Mouse (Mus musculus) midbrain, embryonic 14.5 days (tissue): Measurements from ENCODE around the gene Prl8a1. TPM values are rescaled to one million over a fixed set of nuclear protein-coding genes. Genes with fewer than 3 reads are reported as not detected.

Experiments used
- ATAC-seq: fragments of 200-750 bp; cut with Nextera tagmentation; 2 replicates; pipeline ENCODE4 v1.8.0; 2017; ENCODE audit warnings: moderate number of reproducible peaks, moderate library complexity; ENCODE audit not compliant: low FRiP score, low TSS enrichment
- DNase-seq: peaks from one replicate; pipeline ENCODE4 v3.0.0-alpha.2; 2015
- H3K27ac ChIP-seq: fragments of 300-500 bp; sonication (generic); replicated peaks from 2 replicates; pipeline ENCODE4 v1.5.1; 2014; ENCODE audit warnings: mild to moderate bottlenecking, low read depth, low read length, moderate library complexity
- H3K27me3 ChIP-seq: fragments of 300-500 bp; sonication (generic); 2 replicates; pipeline ENCODE4 v1.6.1; 2014; ENCODE audit warnings: low read length, control low read depth, mixed read lengths; ENCODE audit not compliant: control insufficient read depth, insufficient read depth
- H3K36me3 ChIP-seq: fragments of 300-500 bp; sonication (generic); 2 replicates; pipeline ENCODE4 v1.6.1; 2014; ENCODE audit warnings: low read length, control low read depth; ENCODE audit not compliant: control insufficient read depth, insufficient read depth
- H3K4me1 ChIP-seq: fragments of 300-500 bp; sonication (generic); 2 replicates; pipeline ENCODE4 v1.6.1; 2014; ENCODE audit warnings: mild to moderate bottlenecking, antibody characterized with exemption, low read length, control low read depth; ENCODE audit not compliant: control insufficient read depth, insufficient read depth
- H3K4me2 ChIP-seq: fragments of 300-500 bp; sonication (generic); 2 replicates; pipeline ENCODE4 v1.6.1; 2014; ENCODE audit warnings: mild to moderate bottlenecking, low read length, moderate library complexity
- H3K4me3 ChIP-seq: fragments of 300-500 bp; sonication (generic); replicated peaks from 2 replicates; pipeline ENCODE4 v1.5.1; 2014; ENCODE audit warnings: low read depth, low read length
- H3K9ac ChIP-seq: fragments of 300-500 bp; sonication (generic); replicated peaks from 2 replicates; pipeline ENCODE4 v1.6.1; 2014; ENCODE audit warnings: mild to moderate bottlenecking, low read length, moderate library complexity
- H3K9me3 ChIP-seq: fragments of 300-500 bp; sonication (generic); 2 replicates; pipeline ENCODE4 v1.6.1; 2016; ENCODE audit warnings: low read length, control low read depth, mixed read lengths; ENCODE audit not compliant: control insufficient read depth
- WGBS: fragments of 180-500 bp; shearing (Covaris S2); extraction: QIAGEN DNeasy Blood & Tissue Kit; methylation state at CpG from one replicate; pipeline ENCODE4 v1.1.7; 2014; 5-methylcytosine and 5-hydroxymethylcytosine counted together
- polyA plus RNA-seq: library from polyadenylated mRNA; unstranded; fragments of >200 nt; fragmentation: Nextera tagmentation; extraction: Ambion mirVana; gene quantifications from 2 replicates; pipeline ENCODE4 v1.2.1, GENCODE M21; 2014

The Prl8a1 gene
- polyA plus RNA-seq: not detected in 2 replicates

GRCm38 (mm10) chr13:27582071-27582470 is at the start of gene Prl8a1:
Gene Prl8a1, minus strand, starts transcription at chr13:27582171.
- ATAC-seq: no peak
- Histone ChIP-seq H3K27ac (no peak within 1 kb of the TSS), H3K36me3 (no peaks in the 10 kb centered on the region), H3K27me3 (no peaks in the 10 kb centered on the region), H3K4me1 (no peaks in the 10 kb centered on the region), H3K9ac (no peak within 1 kb of the TSS), H3K4me3 (no peak within 1 kb of the TSS), H3K4me2 (no peak within 1 kb of the TSS), H3K9me3 (no peaks in the 10 kb centered on the region)
- DNase-seq: no peak
- WGBS: 78% methylated on average over 2 of the region's 2 CpGs

- DNase-seq (no peak), ATAC-seq (no peak)
- H3K4me1 ChIP-seq: no peaks in the 10 kb centered on the region
- no peak within 1 kb of the TSS for H3K9ac ChIP-seq
- H3K27me3 ChIP-seq: no peaks in the 10 kb centered on the region
- 80% methylated on average over 4 of the region's 4 CpGs for WGBS
- H3K4me3 ChIP-seq: no peak within 1 kb of the TSS
- H3K27ac ChIP-seq: no peak within 1 kb of the TSS
- no peaks in the 10 kb centered on the region for H3K36me3 ChIP-seq
- no peaks in the 10 kb centered on the region for H3K9me3 ChIP-seq
- no peak within 1 kb of the TSS for H3K4me2 ChIP-seq
Observed at GRCm38 (mm10) chr13:27610482-27610881, 28.5 kb upstream of the Prl8a1 start, which contains the start of gene Prl7b1. Gene Prl7b1, minus strand, starts transcription at chr13:27610582.

- H3K4me3 ChIP-seq: no peak within 1 kb of the TSS
- H3K9ac ChIP-seq: no peak within 1 kb of the TSS
- no peaks in the 10 kb centered on the region for H3K36me3 ChIP-seq
- H3K27ac ChIP-seq: no peak within 1 kb of the TSS
- H3K27me3 ChIP-seq: no peaks in the 10 kb centered on the region
- no peaks in the 10 kb centered on the region for H3K4me1 ChIP-seq
- ATAC-seq: no peak
- no peak within 1 kb of the TSS for H3K4me2 ChIP-seq
- 88% methylated on average over 2 of the region's 2 CpGs for WGBS
- DNase-seq: no peak
- H3K9me3 ChIP-seq: no peaks in the 10 kb centered on the region
Observed at GRCm38 (mm10) chr13:27564506-27564905, 17.5 kb downstream of the Prl8a1 start, which contains the start of gene Prl8a9. Gene Prl8a9, minus strand, starts transcription at chr13:27564606.

- no peak for ATAC-seq
Observed at GRCm38 (mm10) chr13:27553336-27553735, 28.6 kb downstream of the Prl8a1 start.

More at GRCm38 (mm10) chr13:27553336-27553735, 28.6 kb downstream of the Prl8a1 start:
- Histone ChIP-seq H3K4me1 (no peaks in the 10 kb centered on the region), H3K4me3 (no peak overlapping the region), H3K36me3 (no peaks in the 10 kb centered on the region), H3K9ac (no peak overlapping the region), H3K27ac (no peak overlapping the region), H3K27me3 (no peaks in the 10 kb centered on the region), H3K4me2 (no peak overlapping the region), H3K9me3 (no peaks in the 10 kb centered on the region)
- no peak for DNase-seq

Other genes with a start within 250 kb of the Prl8a1 start
- not detected in 2 replicates for gene Prl8a2, start 236.5 kb downstream of the Prl8a1 start, polyA plus RNA-seq
- gene Prl2b1, start 191.3 kb downstream of the Prl8a1 start, polyA plus RNA-seq: not detected in 2 replicates
- not detected in 2 replicates for gene Prl8a6, start 143.5 kb downstream of the Prl8a1 start, polyA plus RNA-seq
- not detected in 2 replicates for gene Prl8a8, start 69.0 kb downstream of the Prl8a1 start, polyA plus RNA-seq
- gene Prl8a9, start 17.6 kb downstream of the Prl8a1 start, polyA plus RNA-seq: not detected in 2 replicates
- gene Prl7b1, start 28.4 kb upstream of the Prl8a1 start, polyA plus RNA-seq: not detected in 2 replicates
- not detected in 2 replicates for gene Prl7a1, start 60.3 kb upstream of the Prl8a1 start, polyA plus RNA-seq
- gene Prl7a2, start 85.9 kb upstream of the Prl8a1 start, polyA plus RNA-seq: not detected in 2 replicates
- not detected in 2 replicates for gene Prl7d1, start 134.6 kb upstream of the Prl8a1 start, polyA plus RNA-seq
- gene Prl7c1, start 198.6 kb upstream of the Prl8a1 start, polyA plus RNA-seq: not detected in 2 replicates
- gene Prl2a1, start 219.5 kb upstream of the Prl8a1 start, polyA plus RNA-seq: not detected in 2 replicates